Mouse (Mus musculus): ENCODE measurements at regions not wholly inside any gene's neighbourhood (a gene's known extent, or its start where the extent isn't known, plus 50 kb on each side); places are given as distances from the start of the nearest gene placed in this dataset.

GRCm38 (mm10) chr2:46440038-46440437 is 1322.8 kb upstream of the Zeb2 start:
- TF ChIP-seq CTCF (conservative IDR thresholded peaks at IDR 0.05; ENCODE audit: insufficient read depth, insufficient read length, low read depth, low read length) (no peak), POLR2A (IDR thresholded peaks at IDR 0.05; ENCODE audit: low read depth, low read length) (no peak)

All from kidney, adult 2 months (tissue).